Mouse (Mus musculus): ENCODE measurements around the gene Klhl22.

The Klhl22 gene

GRCm38 (mm10) chr16:17802456-17802838 lies 43.0 kb downstream of the Klhl22 start:
- DNase-seq (ENCODE audit: low spot score in 2 of 2): no peak

DNA sequence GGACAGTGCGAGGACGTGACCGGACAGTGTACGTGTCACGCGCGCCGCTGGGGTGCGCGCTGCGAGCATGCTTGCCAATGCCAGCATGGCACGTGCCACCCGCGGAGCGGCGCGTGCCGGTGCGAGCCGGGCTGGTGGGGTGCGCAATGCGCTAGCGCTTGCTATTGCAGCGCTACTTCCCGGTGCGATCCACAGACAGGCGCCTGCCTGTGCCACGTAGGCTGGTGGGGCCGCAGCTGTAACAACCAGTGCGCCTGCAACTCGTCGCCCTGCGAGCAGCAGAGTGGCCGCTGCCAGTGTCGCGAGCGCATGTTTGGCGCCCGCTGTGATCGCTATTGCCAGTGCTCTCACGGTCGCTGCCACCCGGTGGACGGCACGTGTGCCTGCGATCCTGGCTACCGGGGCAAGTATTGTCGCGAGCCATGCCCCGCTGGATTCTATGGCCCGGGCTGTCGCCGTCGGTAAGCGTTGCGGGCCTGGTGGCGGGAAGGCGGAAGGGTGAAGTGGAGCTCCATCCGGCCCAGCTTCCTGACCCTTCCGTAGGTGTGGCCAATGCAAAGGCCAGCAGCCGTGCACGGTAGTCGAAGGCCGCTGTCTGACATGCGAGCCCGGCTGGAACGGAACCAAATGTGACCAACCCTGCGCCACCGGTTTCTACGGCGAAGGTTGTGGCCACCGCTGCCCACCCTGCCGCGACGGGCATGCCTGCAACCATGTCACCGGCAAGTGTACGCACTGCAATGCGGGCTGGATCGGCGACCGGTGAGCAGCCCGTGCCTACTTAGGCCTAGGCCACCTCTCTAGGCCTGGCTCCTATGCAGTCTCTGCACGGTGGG lies 43.6 kb downstream of the Klhl22 start:
- DNase-seq (ENCODE audit: low spot score in 2 of 2): no peak

DNA sequence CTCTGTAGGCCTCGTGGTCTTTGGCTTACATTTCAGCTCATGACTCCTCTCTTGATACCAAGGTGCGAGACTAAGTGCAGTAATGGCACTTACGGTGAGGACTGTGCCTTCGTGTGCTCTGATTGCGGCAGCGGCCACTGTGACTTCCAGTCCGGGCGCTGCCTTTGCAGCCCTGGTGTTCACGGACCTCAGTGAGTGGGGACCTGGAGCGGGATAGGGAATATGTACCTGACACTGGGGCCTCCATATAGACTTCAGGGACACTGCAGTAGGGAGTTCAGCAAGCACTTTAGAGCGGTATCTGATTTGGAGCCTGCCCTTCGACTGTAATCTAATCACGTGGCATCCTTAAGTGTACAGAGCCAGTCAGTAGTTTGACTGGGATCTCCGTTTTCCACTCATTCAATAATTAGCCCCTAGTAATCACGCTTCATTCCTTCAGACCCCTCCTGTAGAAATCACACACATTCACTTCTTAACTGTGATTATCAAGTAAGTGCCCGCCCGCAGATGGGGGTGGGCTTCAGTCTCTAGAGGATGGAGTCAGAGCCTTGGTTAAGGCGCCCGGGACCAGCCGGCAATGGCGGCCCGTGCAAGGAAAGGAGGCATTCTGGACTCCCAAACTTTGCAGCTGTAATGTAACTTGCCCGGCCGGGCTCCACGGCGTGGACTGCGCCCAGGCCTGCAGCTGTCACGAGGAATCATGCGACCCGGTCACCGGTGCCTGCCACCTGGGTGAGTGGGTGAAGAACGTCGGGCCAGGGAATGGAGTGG lies 44.4 kb downstream of the Klhl22 start:
- DNase-seq (ENCODE audit: low spot score in 2 of 2): no peak

- no peak for DNase-seq (ENCODE audit: low spot score in 2 of 2)
Observed at GRCm38 (mm10) chr16:17804449-17804912, 45.1 kb downstream of the Klhl22 start.

DNA sequence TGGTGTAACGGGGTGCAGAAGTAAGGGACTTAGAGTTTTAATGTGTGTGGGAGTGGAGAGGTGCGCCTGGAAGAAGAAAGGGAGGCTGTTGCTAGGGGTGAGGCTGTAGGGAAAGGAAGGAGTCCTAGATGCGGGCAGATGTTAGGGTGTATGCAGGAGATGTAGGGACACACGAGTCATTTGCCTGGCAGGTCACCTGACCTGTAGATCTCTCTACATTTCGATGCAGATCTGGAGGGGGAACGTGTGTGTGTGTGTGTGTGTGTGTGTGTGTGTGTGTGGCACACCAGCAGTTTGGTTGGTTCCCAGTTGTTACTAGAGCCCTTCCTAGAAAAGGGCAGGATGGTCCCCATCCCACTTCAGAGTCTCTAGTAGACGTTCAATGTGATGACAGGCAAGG lies 45.6 kb downstream of the Klhl22 start:
- DNase-seq (ENCODE audit: low spot score in 2 of 2): no peak

GRCm38 (mm10) chr16:17806581-17807191 lies 47.3 kb downstream of the Klhl22 start:
- no peak for DNase-seq (ENCODE audit: low spot score in 2 of 2)

- DNase-seq (ENCODE audit: low spot score in 2 of 2): peak; percentile 71 to 78
Observed at GRCm38 (mm10) chr16:17807192-17808009, 48.0 kb downstream of the Klhl22 start.

- no peak for DNase-seq (ENCODE audit: low spot score in 2 of 2)
Observed at GRCm38 (mm10) chr16:17809125-17809524, 49.7 kb downstream of the Klhl22 start.

DNA sequence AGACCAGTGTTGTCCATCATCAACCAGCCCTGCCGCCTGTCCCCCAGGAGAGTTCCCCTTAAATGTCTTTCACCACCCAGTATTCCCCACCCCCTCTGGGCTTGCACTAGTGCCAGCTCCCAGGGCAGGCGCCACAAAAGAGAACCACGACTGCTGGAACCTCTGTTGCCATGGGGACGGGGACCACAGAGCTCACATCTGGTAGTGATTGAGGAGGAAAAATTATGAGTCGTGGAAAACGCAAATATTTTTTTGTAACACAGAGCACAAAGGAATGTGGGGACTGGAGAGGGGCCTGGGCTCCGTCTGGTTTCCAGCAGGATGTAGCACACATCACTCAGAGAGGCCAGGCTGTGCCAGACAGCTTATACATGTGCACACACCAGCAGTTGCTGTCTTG lies 50.3 kb downstream of the Klhl22 start:
- no peak for DNase-seq (ENCODE audit: low spot score in 2 of 2)

- peak in 1 of 2 experiments; percentile 32 for DNase-seq (ENCODE audit: low spot score in 2 of 2)
Observed at GRCm38 (mm10) chr16:17812120-17812519, 52.7 kb downstream of the Klhl22 start.

GRCm38 (mm10) chr16:17813173-17813572 lies 53.8 kb downstream of the Klhl22 start:
- DNase-seq (ENCODE audit: low spot score in 2 of 2): no peak

DNA sequence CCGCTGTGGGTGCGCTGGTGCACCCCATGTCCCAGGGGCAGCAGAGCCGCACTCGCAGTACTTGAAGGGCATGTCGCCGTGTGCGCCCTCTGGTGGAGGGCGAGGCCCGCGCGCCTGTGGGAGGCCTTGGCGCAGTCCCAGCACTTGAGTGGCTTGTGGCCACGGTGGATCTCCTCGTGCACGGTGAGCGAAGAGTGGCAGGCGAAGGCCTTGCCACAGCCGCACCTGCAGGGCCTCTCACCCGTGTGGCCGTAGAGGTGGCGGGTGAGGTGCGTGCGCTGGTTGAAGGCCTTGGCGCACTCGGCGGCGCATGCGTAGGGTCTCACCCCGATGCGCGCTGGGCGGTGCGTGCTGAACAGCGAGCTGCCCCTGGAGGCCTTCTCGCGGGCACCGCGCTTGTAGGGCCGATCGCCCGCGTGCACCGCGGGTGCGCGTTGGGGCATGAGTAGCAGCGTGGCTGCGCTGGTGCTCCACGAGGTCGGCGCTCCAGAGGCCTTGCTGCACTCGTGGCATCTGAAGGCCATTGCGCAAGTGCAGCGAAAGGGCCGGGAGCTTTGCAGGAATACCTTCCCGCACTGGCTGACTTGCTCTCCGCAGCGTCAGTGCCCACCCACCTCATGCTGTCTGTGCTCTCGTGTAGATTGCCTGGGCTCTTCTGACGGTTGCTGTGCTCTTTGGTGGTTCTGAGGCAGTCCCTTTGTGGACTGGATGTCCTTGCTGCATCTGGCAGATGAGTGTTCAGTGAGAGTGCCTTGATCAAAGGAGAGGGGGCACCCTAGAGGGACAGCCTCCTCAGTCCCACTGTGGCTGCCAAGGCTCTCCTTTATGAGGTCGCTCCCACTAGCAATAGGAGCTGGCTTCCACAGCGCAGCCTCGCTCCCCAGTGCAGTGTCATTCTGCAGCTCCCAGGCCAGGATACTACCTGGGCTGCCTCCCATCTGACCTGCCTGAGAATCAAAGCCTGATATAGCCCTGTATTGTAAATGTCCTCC lies 56.3 kb downstream of the Klhl22 start:
- peak in 1 of 2 experiments; percentile 64 for DNase-seq (ENCODE audit: low spot score in 2 of 2)

DNA sequence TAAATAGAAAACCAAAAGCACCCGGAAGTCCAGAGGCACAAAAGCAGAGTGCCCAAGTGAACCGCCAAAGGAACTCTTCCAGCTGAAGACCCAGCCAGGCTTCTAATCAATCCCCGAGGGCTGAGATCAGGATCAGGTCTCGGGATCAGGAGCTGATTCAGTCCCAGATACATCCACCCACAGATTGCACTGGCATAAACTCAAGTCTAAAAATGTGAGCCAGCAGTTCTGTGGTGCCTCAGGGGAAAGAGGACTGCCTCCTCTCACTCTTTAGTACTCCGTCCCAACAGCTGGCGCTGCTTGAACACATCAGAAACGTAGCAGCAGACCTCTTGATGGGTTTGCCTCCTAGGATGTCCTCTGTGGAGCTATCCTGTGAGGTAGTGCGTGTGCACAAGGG lies 57.1 kb downstream of the Klhl22 start:
- DNase-seq (ENCODE audit: low spot score in 2 of 2): no peak

DNA sequence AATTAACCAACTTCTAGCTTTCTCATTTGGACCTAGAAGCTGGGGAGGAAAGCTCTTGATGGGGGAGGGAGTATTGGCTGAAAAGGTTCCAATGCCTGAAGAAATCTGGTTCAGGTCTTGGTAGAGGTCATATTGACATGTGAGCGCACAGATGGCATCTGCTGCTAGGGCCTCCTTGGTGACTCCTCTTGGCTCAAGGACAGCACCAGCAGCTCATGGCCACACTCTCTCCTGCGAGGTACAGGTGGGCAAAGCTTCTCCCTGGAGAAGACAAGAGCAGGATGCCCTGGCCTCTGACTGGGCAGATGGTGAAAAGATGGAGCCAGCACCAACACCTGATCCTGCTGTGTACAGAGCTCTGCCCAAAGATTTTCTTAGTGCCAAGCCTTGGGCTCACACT lies 67.1 kb downstream of the Klhl22 start:
- DNase-seq (ENCODE audit: low spot score in 2 of 2): no peak

DNA sequence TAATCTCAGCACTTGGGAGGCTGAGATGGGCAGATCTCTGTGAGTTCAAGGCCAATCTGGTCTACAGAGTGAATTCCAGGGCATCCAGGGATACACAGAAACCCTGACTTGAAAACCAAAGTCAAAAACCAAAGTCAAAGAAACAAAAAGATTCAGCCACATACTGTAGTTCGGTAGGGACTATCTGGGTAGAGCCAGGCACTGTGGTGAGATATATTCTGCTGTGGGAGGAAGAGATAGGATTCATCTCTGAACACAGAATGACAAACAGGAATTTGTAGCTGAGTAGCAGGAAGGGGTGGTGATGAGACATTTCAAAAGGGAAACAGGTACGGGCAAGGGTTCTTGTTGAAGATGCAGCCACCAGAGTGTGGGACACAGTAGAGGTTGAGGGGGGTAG lies 68.8 kb downstream of the Klhl22 start:
- DNase-seq (ENCODE audit: low spot score in 2 of 2): no peak

DNA sequence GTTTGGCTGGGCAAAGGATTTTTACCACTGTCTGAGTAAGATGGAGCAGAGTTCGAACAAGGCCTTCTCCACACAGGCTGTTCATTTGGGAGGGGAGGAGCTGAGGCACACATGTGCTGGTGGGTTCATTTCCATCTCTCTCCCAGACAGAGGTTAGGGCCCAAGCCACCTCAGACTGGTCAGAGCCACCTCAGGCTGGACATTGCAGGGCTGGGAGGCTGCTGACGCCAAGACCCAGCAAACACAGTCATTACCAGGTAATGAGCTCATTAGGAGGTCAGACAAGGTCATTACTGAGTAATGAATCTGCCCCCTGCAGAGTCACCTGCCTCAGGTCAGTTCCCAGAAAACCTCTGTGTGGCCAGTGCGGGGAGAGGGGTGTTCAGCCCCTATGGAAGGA lies 69.4 kb downstream of the Klhl22 start:
- no peak for DNase-seq (ENCODE audit: low spot score in 2 of 2)

DNA sequence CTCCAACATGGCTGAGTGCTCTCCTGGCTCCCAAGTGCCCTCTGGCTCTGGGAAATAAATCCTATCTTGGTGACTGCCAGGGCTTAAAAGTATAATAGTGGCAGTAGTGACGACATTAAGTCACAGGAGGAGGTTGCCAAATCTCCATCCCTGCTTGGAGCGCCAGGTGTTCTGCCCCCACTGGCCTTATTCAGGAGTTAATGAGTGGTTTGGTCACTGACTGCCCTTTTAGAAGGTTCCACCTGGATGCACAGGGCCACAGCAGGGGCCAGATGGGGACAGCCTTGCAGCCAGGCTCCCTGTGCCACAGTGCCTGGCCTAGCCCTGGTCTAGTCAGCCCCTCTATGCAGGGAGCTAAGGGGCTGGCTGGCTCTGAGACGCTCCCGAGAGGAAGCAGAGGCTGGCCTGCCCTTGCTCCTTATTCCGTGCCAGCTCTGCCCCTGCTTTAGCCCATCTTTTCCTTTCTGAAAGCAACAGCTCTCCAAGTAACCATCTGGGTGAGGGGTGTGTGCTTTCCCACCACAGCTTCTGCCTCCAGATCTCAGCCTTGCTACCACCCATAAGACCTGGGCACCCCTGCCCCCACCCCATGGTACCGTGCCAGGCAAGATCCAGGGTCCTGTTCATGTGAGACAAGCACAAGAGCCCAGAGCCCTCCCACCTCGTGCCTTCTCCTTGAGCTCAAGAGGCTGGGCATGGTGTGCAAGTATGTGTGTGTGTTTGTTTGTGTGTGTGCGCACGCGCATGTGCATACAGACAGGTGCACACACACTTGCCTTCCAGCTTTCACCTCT lies 71.2 kb downstream of the Klhl22 start:
- no peak for DNase-seq (ENCODE audit: low spot score in 2 of 2)

GRCm38 (mm10) chr16:17831781-17832180 lies 72.4 kb downstream of the Klhl22 start:
- DNase-seq (ENCODE audit: low spot score in 2 of 2): no peak

DNA sequence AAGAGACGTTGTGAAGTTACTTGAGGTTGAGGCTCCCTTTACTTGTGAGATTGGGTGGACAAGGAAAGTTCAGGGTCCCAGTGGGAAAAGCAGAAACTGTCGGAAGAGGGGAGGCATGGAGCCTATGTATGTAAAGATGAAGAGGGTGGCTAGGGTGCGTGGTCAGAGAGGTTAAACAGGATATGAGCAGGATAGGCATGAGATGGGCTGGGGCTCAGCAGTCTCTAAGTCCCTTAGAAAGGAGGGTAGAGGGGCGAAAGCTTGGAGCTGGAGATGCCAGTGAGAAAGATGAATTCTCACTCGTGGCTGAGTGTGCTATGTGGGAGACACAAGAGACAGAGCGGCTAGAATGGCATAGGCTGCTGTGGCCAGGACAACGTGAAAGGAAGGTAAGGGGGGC lies 73.4 kb downstream of the Klhl22 start, which contains the start of gene B830017H08Rik:
B830017H08Rik (plus strand) TSS at position 301 of the 400 bp plus-strand sequence.
- DNase-seq (ENCODE audit: low spot score in 2 of 2): no peak

DNA sequence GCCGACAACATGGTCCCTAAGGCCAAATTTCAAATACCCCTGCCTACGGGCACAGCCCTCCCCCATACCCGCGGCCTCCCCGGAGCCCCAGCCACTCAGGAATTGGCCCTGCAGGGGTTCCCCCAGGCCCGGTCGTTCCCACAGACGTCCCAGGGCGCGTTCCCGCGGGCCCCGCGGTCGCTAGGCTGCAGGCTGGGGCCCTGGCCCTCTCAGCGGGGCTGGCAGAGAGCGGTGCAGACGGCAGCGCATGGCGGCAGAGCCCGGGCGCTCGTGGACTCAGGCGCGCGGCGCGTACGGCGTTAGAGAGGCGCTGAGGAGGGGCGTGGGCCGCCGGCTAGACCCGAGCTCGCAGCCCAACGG lies 73.9 kb downstream of the Klhl22 start:
- DNase-seq (ENCODE audit: low spot score in 2 of 2): no peak

All from natural killer cell, adult 2 months (primary cell).